Mouse (Mus musculus) brown adipose tissue, adult 24 weeks (tissue): ENCODE results near the gene Il1r2. TPM values are rescaled to one million over a fixed set of nuclear protein-coding genes. Genes with fewer than 3 reads are reported as not detected.
A peak's percentile ranks its signal among the peaks of the same experiment; 100 is the strongest.

Source experiments
- H3K27ac ChIP-seq: fragments of 200-500 bp; replicated peaks from 2 replicates; pipeline ENCODE4 v1.5.1; 2012; ENCODE audit warnings: low read depth, mild to moderate bottlenecking, low read length
- H3K4me1 ChIP-seq: fragments of 200-500 bp; 2 replicates; pipeline ENCODE4 v1.6.1; 2012; ENCODE audit warnings: low read length, mixed read lengths; ENCODE audit not compliant: control insufficient read depth, insufficient read depth, insufficient read length
- H3K4me3 ChIP-seq: fragments of 200-500 bp; 2 replicates; pipeline ENCODE4 v1.5.1; 2012; ENCODE audit warnings: low read depth, mild to moderate bottlenecking, low read length, moderate library complexity; ENCODE audit not compliant: insufficient read depth
- polyA plus RNA-seq: library from polyadenylated mRNA; stranded (reverse); fragments of >200 nt; gene quantifications from 2 replicates; pipeline ENCODE4 v1.2.4, GENCODE M21; 2012; ENCODE audit not compliant: missing spikeins, insufficient read depth, insufficient read length

The Il1r2 gene
- polyA plus RNA-seq, 1 experiment, result 1.5 TPM

DNA sequence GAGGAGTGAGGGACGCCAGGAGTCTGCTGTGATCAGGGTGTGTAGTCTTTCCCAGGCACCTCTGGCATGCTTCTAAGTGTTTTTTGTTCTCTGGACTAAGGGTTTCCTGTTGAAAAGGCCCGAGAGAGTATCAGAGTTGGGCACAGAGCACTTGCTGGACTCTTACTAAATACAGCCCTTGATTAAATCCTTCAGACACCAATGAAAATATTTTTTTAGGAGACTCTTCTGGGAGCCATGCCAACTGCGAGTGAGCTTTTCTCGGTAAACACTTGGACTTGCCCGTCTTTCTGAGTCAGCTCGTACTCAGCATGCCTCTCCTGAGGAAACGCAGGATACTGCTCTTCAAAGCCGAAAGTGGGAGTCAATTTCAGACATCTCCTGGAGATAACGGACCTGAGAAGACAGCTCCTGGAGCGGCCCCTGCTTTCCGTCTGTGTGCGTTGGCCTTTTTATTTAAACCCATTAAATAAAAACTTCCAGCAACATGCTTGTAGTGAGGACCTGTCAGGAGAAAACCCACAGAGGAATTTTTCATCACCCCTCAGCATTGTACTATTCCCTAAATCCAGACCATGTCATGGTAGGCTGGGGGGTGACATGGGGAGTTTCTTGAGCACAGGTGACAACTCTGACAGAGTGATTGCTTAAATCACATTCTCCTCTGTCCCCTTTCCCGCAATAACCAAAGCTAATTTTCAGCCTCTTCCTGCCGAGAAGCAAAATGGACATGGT lies 66.1 kb downstream of the Il1r2 start:
- H3K4me1 ChIP-seq, result no peaks in the 10 kb centered on the region; the same call in 1 of the 2 replicates
- no peak overlapping the region for H3K27ac ChIP-seq
- H3K4me3 ChIP-seq, result no peak overlapping the region

DNA sequence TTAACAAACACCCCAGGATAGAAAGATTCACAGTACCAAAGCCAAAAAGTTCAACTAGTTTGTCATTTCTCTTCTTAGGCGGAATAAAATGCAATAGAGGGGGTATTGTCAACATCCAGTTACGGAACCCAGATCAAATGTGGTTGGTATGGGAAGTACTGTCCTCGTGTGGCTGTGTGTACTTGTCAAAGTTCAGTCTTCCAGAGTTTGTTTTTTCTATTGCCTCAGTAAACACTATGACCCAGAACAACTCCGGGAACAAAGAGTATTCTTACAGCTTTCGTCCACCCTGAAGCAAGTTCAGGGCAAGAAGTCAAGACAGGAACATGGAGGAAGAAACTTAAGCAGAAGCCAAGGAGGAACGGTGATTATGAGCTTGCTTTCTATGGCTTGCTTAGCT lies 82.2 kb downstream of the Il1r2 start:
- Histone ChIP-seq H3K4me1 (no peaks in the 10 kb centered on the region), H3K4me3 (no peak overlapping the region), H3K27ac (no peak overlapping the region)

DNA sequence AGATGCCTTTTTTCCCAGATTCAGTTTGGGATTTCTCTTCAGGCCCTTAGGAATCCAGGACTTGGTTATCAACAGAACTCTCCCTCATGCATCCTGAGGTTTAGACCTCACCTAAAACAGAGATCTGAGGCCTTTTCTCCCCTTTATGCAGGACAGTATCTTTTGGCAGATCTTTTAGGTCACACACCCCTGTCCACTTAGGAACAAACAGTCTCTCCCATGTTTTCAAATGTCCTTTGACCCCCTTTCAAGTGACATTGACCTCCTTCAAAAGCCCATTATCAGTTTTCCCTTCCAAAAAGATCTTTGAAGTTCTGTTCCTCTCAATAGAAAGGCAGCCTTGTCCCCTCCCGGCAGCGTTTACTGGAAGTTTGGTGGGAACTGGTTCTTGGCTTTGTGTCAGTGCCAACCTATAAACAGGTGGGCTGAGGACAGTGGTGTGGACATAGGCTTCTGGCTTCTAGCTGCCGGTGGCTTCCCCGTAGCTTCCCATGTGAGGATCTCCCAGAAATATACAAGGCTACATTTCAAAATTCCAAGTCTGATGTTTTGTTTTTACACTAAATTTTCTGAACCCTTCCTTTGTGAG lies 89.5 kb downstream of the Il1r2 start:
- Histone ChIP-seq H3K4me1 (no peaks in the 10 kb centered on the region; the same call in 1 of the 2 replicates), H3K4me3 (no peak overlapping the region), H3K27ac (no peak overlapping the region)

DNA sequence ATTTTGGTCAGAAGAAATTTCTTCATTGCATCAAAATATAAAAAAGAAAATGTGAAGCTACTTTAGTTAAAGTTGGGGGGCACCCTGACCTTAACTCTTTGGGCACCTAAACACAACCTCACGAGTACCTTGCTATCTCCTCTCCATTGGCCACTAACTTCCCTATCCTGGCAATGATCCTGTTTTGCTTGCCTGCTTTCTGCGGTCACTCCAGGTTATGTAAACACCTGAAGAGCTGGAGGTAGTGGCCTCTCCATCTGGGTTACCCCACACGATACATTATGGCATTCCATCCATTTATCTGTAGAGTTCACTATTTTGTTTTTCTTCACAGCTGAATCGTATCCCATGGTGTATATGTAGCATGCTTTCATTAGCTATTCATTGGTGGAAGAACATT lies 90.5 kb downstream of the Il1r2 start:
- Histone ChIP-seq H3K4me3 (no peak overlapping the region), H3K27ac (no peak overlapping the region), H3K4me1 (no peaks in the 10 kb centered on the region; the same call in 1 of the 2 replicates)

DNA sequence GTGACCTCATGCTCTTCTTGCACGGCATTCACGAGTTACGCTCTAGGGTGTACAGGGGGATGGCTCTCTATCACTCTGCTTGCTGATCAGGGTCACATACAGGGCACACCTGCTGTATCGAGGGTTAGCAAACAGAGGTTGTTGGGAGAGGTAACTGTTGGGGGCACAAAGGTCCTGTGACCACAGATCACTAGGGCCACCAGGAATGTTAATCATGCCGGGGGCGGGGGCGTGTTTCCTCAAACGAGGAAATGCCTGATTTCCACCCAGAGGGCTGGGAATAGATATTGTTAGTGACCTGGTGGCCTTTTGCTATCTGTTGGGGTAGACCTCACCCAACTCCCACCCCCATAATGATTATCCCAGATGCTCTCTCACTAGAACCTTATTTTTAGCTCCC lies 93.7 kb downstream of the Il1r2 start:
- no peak overlapping the region for H3K4me3 ChIP-seq
- H3K4me1 ChIP-seq, result no peaks in the 10 kb centered on the region; the same call in 1 of the 2 replicates
- peak overlapping the region; percentile 62 for H3K27ac ChIP-seq

DNA sequence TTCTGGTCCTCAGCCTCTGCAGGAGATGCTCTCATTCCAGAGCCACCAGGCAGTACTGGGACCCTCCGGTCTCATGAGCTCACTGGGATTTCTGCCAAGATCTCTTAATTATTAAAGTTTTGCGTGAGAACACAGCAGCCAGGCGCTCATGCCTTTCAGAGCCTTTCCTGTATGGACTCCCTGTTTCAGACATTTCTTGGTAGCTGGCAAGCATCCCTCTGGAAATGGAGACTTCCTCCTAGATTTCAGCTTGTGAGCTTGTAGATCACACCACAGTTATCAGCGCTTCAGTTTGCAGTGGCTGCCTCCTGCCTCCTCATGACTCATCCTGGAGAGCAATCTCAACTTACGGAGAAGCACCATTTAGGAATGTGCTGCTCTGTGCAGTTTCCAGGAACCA lies 98.0 kb downstream of the Il1r2 start:
- peaks cover 5% of the 10 kb centered on the region; the same call in 1 of the 2 replicates for H3K4me1 ChIP-seq
- no peak overlapping the region for H3K4me3 ChIP-seq
- no peak overlapping the region for H3K27ac ChIP-seq

DNA sequence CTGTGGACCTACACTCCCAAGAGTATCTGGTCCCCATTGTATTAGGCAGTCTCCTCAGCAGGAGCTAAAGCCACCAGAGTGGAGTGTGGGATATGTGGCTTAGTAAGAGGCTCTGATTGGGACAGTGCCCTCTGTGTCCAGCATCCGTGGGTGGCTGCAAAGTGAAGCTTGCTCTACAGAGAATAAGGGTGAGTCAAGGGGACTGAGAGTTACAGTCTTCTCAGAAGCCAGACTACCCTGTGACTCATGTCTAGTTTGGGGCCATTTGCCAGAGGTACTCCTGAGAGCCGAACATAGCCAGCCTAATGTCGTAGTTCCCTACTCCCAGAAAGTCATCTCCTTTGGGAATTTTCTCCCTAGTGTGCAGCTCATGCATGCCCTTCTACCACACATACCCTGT lies 100.3 kb downstream of the Il1r2 start:
- Histone ChIP-seq H3K27ac (0 out of 2 replicates have a peak overlapping the region, but pooled peaks have one; percentile 31), H3K4me3 (no peak overlapping the region), H3K4me1 (0 out of 2 replicates have a peak, but pooled peaks cover 5% of the 10 kb centered on the region)

Other genes starting within 250 kb of the Il1r2 start
- gene Map4k4, start 173.2 kb upstream of the Il1r2 start, polyA plus RNA-seq, result 51.3 and 54.7 TPM in 2 replicates
- gene Il1r1, start 151.0 kb downstream of the Il1r2 start, polyA plus RNA-seq, result 4.6 and 6.2 TPM in 2 replicates